Mouse (Mus musculus): ENCODE measurements around the gene Slc10a7.

Slc10a7 gene

DNA sequence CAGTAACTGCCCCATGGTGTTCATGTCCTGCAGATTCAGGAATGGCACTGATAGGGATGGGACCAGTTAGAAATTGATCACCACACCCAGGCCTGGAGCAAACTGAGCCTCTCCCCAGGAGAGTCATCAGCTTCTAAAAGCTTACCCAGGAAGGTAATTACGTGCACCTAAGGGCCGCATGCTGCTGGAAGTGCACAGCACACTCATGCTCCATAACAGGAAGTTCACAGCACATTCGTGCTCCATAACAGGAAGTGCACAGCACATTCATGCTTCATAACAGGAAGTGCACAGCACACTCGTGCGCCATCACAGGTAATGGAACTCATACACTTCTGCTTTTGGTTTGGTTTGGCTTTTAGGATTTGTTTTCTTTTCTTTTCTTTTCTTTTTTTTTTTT is 114.8 kb downstream of the Slc10a7 start:
- DNase-seq (ENCODE audit: low spot score) = no peak

DNA sequence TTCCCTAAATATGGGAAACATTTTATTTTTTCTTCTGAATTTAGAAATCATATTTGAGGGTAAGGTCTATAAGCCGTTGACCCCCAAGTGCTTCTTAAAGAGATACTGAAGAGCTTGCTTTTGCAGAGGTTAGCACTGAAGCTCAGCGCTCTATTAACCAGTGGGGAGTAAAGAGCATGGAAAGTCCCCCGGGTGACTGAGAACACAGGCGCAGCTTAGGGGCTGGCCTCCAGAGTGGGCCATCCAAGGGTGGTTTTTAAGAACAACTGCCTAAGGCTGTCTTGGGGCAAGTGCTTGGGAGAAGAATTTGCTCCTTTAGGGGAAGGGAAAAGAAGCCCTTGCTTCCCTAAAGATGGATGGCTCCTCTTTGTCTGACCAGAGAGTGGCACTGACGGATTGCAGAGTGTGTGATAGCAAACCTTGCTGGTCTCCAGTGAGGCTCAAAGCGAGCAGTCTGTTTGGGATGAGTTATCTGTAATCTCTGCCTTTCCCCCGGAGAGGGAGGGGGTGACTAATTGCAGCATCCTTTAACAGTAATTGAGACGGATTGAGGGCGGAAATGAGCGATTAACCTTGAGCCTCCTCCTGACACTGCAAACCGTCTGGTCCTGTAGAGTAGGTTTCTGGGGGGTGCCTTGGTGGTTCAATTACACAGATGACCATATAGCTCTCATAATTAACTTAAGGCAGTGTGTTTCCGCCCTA is 115.7 kb downstream of the Slc10a7 start:
- peak; percentile 11 for DNase-seq (ENCODE audit: low spot score)

DNA sequence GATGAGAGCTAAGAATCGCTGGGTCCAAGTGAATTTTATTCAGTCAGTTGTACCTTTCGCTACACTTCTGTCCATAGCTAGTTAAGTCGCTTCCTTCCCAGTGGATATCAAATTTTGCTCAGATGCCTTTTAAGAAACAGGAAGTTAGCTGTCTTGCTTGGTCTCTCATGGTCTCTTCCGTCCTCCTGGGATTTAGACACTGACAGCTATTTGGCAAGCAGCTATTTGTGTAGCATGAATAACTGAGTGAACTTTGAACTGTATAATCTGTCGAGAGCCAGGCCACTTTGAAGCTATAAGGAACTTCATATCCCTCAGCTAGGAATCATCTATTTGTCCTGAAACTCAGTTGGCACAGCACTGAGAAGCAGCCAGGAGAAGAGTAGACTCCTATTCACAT is 117.5 kb downstream of the Slc10a7 start:
- DNase-seq (ENCODE audit: low spot score) = no peak

DNA sequence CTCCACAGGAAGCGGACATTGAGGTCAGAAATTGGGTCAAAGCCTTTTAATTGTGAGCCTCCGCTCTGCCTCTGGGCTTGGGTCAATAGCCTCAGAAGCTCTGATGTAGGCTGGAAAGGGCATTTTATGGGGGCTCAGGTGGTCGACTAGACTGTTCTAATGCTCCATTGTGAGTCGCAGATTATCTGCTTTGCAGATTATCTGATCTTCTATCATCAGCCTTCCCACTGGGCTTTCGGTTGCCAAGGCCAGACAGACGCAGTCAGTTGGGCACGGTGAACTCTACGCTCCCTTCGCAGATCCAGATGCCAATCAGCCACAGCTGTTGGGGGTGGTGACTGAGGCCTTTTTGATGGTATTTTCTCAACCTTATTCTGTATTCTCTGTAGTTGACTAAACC is 118.6 kb downstream of the Slc10a7 start:
- DNase-seq (ENCODE audit: low spot score) = no peak

DNA sequence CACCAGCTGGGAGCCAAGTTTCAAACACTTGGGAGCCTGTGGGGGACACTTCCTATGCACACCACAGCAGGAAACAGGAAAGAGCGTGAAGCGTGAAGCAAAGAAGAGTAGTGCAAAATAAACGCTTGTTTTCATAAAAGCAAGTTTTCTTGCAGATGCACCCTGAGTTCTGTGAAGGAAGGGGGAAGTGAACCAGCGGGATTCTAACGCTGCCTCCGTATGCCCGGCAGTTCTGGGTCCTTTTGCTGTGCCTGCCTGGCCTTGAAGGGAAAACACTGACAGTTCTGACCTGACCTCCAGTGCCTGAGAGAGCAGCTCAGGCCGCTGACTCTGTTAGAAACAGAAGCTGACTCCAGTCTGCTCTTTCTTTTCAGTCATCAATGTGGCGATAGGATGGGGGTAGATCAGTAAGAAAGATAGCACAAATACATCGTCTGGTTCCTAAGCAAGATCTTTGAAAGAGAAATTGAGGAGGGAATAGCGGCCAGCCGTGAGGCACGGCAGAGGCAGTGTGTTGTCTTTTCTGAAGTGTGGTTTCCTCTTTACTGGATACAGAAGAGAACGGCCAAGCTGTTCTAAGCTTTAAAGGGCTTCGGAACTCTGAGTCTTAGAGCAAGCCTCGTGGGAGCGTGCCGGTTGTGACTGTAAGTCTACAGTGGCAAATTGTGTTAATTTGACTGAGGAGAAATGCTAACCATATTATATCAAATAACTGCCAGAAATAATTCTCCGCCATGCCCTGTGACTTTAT is 121.4 kb downstream of the Slc10a7 start:
- DNase-seq (ENCODE audit: low spot score) = no peak

DNA sequence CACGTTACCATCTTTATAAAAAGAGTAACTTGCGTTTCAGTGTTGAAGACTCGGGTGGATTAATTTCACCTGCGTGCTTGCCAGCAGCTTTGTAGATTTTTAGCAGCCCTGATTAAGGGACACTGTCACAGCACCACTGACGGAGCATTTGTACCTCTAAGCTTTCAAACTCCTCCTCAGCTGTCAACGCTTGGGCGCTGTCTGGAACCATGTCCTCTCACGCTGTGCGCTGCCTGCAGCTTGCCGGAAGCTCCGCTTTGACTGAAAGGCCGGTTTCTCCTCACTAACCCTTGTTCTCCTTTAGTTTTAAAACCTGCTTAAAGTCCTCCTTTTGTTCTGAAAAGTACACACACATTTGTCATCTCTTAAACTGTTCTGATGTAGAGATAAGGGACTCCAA is 123.9 kb downstream of the Slc10a7 start:
- no peak for DNase-seq (ENCODE audit: low spot score)

DNA sequence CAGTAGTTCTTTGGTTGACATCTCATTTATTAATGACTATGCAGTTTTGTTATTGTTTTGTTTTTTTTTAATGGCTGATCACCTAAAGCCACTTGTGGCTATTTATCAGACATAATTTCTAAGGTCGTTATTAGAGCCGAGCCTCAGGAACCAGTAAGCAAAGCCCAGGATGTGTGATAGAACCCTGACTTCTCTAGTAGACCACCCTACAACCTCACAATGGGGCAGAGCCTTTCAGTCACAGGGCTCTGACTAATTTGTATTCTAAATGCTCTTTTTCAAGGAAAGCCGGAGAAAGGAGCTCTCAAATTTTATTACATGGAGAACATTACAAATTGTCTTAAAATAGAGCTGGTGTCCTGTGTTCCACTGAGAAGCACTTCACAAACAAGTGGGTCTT is 124.9 kb downstream of the Slc10a7 start:
- no peak for DNase-seq (ENCODE audit: low spot score)

DNA sequence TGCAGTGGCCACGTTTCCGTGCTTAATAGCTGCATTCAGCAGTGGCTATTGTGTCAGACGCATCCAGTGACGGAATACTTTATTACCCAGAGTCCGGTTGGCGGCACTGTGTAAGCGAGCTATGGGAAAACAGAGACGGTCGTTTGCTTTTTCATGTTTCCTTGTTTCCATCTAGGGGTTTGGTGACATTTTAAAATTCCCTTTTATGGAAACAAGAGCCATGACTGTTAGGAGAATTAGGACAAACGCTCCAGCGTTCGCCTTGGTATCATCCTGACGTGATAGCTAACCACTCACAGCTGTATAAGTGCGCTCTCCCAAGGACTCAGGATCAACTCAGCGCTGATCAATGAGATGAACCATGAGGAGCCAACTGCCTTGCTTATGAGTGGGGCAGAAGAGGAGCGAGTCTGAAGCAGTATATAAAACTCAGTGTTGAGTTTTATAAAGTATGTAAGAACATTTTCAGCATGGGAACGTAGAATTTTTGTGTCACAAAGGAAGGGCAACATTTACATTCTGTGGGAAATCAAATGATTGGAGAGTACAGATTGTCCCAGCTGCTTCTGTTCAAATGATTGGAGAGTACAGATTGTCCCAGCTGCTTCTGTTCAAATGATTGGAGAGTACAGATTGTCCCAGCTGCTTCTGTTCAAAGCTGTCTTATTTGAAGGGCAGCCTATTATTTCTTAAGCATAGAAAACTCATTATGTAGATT is 125.5 kb downstream of the Slc10a7 start:
- DNase-seq (ENCODE audit: low spot score) = no peak

DNA sequence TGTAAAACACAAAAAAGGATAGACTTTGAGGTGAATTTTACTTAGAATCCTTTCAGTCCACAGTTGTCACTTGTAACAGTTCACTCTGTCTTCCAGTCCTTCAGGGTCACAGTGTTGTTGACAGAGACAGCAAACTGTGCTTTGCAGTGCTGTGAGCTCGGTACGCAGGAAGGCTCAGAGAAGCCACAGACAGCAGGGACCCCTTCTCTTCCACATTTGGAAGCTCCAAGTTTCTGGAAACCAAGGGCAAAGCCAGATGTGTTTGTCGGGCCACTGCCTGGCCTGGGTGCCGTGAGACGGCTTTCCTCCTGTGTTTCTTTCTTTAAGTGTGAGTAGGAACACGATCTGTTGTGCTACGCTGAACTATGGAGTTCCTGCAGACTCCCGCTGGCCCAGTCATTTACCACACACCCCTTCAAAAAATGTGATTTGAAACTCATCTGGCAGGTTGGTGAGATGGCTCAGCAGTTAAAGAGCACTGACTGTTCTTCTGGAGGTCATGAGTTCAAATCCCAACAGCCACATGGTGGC is 126.2 kb downstream of the Slc10a7 start:
- DNase-seq (ENCODE audit: low spot score) = no peak

DNA sequence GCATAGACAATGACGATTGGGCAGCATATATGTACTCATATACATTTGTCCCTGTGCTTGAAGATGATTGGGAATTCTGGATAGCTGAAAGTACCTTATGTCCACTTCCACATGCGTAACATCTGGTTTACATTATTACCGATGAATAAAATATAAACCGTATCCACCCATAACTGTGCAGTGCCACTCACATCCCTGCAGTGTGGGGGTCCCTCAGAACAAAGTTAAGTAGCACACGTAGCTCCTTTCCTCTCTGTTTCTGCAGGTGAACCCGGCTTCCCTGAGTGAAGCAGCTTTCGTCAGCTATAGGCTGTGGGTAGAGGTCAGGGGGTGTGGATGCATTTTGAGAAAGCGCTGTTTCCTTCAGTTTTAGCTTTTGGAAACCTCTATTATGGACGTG is 132.8 kb downstream of the Slc10a7 start:
- DNase-seq (ENCODE audit: low spot score) = no peak

DNA sequence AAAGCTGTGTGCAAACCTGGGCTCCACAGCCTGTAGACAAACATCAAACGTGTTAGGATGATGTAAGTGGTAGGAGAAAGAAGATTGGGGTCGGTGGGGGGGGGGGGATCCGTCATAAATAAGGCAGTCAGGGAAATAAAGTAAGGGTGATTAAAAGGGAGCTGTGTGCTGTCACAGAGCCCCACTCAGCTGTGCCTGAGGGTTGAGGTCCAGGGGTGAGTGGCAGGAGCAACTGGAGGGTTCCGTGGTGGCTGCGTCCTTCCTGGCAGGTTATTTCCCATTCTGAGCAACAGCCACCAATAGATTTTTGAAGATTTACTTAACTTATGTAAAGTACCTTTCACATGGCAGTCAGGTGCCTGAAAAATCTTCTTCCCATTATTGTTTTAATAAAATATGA is 133.2 kb downstream of the Slc10a7 start:
- DNase-seq (ENCODE audit: low spot score) = no peak

DNA sequence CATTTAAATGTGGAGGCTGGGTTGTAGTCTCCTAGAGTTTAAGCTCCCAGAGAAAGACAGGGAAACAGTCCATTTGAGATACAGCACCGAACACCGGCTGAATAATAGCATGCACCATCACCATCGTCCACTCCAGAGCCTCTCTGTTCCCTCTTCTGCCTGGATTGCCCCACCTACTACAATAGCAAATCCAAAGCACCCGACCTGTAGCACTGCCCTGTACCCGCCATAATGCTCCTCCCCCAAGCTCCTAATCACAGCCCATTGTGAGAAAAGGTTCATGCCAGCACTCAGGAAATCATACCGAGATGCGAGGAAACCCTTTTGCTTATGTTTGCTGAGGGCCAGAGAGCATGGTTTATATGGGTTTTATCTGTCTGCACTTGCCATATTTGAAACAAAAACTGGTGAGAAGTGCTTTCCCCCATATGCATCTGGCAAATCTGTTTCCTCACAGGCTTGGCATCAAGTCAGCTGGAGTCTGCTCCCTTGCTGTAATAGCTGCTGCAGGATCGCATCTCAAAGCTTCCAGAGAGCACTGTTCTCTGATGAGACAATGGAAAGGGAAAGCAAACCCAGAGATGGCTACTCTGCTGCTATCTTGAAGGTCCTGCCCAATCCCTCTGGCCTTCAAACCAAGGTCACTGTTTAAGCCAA is 138.0 kb downstream of the Slc10a7 start:
- no peak for DNase-seq (ENCODE audit: low spot score)

DNA sequence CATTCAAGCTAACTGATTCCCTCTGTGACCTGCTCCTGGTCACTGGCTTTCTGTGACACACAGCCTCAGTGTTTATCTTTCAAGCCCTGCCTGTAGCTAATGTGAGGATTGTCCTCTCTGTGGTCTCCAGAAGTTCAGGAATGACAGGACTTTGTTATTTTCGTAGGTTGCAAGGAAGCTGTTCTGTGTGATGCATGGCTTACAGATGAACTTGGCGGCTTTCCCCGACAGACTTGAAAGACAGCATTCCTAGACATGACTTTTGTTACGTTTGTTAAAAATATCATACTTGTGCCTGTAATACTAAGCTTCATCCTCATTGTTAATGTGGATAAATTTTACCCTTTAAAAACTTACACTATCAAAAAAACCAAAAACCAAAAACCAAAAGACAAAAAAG is 138.7 kb downstream of the Slc10a7 start:
- no peak for DNase-seq (ENCODE audit: low spot score)

DNA sequence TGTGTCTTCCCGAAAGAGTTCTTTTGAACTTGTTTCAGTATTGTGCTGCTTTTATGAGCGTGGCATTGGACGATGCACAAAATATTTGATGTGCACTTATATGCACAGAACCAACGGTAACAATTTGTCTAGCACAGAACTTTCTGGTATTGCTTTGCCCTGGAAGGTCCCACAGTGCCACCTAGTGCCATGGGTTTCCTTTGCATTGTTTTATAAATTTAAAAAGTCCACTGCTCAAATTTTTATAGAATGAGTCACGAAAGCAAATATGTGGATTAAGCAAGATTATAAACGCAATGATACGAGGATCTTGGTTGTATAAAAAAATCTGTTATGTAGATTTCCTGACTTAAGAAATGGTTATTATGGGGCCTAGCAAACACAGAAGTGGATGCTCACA is 139.8 kb downstream of the Slc10a7 start:
- DNase-seq (ENCODE audit: low spot score) = peak; percentile 21

DNA sequence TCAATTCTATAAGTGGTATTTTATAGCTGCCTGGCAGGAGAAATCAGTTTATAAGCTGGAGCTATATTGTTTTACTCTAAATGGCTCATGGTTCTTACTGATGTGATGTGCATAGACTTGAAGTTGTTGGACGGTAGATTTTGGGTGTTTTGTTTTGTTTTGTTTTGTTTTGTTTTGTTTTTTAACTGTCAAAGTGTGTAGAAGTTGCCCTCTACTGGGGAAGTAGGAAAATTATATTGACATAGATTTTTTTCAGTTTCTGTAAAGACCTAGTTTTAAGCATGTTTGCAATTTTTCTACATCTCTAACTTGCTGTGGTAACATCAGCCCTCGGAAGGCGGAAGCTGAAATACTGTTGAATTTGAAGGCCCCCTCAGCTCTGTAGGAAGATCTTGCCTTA is 142.5 kb downstream of the Slc10a7 start:
- no peak for DNase-seq (ENCODE audit: low spot score)

DNA sequence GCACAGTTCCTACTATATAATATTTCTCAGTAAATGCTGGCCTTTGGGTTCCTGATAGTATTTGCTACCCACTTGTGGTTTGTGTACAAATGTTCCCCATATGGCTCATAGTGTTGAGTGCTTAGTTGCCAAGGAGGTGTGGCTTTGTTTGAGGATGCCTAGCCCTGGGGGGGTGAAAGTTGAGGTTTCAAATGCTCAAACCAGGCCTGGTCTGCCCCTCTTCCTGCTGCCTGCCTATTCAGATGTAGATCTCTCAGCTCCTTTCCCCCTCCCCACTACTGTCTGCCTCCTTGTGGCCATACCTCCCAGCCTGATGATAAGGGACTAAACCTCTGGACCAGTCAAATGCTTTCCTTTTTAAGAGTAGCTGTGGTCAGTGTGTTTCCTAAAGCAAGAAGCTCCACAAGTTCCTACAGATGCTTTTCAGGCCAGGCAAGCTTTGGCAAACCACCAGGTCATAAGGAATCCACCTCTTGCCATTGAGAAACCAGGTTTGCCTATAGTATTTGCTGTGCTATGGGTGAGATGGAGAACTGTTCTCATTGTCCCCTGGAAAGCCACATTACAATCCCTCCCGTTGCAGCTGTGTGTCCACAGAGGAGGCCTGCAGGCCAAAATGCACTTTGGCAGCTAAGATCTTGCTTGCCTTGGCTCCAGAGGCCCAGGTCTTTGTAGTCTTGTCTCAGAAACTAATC is 146.4 kb downstream of the Slc10a7 start:
- DNase-seq (ENCODE audit: low spot score) = no peak

DNA sequence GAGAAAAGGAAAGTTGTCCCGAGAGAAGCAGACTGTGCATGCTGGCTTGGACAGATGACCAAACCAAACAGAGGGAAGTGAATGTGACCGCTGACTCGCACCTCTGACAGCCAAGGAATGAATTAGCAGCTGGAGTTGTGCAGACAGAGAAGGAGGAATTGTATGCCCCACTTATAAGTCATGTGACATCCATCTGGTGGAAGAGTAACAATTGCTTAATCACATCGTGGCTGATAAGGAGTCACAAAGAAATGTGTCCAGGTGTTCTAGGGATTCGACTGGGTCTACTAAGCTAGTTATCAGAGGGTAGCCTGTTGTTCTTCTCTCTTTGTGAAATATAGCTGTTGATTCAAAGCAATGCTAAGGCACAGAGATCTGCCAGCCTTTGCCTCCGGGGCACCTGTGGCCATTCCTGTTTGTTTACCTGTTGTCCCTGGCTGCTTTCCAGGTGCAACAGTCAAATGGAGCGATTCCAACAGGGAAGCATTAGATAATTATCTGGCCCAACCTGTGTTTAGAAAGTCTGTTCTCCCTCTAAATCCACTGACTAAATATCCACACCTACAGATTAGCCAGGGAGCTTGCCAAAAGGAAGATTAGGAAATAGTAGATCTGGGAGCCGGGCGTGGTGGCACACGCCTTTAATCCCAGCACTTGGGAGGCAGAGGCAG is 147.7 kb downstream of the Slc10a7 start:
- DNase-seq (ENCODE audit: low spot score) = no peak

DNA sequence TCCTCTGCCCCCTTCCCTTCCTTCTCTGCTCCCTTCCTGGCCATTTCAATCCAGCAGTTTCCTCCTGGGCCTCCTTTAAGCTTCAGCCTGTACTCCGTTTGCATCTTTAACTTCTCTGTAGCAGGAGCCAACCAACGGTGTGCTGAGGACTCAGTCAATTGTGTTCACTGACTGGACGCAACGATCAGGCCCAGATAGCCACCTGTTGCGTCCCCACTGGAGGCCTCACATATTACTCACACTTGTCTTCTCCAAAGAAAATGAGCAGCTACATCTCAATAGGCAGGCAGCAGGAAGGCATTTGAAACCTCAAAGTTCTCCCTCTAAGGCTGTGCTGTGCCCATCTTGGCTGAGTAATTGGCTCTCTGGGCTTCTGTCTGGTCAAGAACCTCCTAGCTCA is 149.0 kb downstream of the Slc10a7 start:
- no peak for DNase-seq (ENCODE audit: low spot score)

DNA sequence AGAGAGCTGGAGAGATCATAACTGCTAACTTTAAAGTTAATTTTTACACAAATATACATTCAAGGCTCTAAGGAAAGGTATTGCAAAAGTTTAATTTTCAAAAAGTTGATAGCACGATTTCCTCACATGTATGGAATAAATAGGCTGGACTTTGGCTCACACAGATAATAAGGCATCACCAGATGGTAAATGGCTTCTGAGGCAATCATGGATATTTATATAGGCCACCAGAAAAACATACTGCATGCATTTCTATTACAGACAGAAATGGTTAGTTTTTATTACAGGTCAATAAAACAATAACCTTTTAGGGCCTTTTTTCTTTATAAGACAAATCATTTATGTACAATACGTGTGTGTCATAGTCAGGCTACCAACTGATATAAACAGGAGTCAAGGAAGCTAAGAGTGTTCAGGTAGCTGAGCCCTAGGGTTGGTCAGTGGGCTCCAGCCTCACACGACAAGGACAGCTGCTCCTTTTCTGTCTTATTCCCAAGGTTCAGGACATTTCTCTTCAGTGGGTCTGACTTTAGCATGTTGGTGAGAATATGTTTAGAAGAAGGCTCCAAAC is 150.6 kb downstream of the Slc10a7 start:
- DNase-seq (ENCODE audit: low spot score) = no peak

DNA sequence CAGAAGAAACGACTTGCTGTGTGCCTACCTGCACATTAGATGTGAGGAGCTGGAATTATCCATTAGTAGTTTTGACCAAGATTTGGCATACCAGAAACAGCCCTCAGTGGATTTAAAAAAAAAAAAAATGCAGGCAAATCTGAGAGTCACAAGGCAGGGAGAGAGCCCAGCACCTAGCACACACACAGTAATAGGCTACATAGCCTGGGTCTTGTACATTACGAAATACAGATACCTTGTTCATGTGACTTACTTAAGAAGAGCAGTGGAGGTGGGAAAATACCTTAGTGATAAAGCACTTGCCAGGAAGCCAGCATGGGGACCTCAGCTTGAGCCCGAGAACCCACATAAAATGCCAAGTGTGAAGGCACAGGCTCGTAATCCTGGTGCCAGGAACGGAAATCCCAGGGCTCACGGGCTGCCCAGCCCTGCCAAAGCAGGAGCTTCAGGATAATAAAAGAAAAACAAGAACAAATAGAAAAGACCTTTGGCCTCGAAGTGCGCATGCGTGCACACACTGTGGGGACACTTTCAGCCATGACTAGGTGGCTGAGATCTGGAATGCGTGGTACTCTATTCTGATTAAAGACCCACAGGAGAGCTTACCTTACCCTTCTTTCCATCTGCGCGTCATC is 155.3 kb downstream of the Slc10a7 start:
- peak; percentile 10 for DNase-seq (ENCODE audit: low spot score)
